Mouse (Mus musculus) Patski (cell line): Measurements from ENCODE around the gene Rab3gap2. TPM values are rescaled to one million over a fixed set of nuclear protein-coding genes. Genes with fewer than 3 reads are reported as not detected.
"Not testable (repeated sequence)": the region's sequence is repeated elsewhere in the genome, so short reads cannot be mapped to it uniquely, and the experiment has no call there.

ENCODE experiments used
- ATAC-seq: fragments of 100-300 bp; one replicate; pipeline ENCODE4 v1.8.0; 2021
- CTCF ChIA-PET: fragments of 350-600 bp; sonication (Branson Sonifier 250); formaldehyde crosslinking; loops from one replicate; lab custom pipeline; 2022; ENCODE audit warnings: inconsistent platforms; lab: Charles Lee
- POLR2A ChIA-PET: fragments of 350-600 bp; sonication (Branson Sonifier 250); formaldehyde crosslinking; loops from one replicate; lab custom pipeline; 2022; ENCODE audit warnings: antibody characterized with exemption, inconsistent platforms; lab: Charles Lee
- DNase-seq: peaks from one replicate; pipeline ENCODE4 v3.0.0-alpha.2; 2011; ENCODE audit warnings: low read depth, low spot score
- H3K27me3 ChIP-seq: fragments of 371-371 bp; one replicate; pipeline ENCODE4 v1.5.1; 2021
- CTCF ChIP-seq: fragments of 100-300 bp; IDR thresholded peaks from one replicate; pipeline ENCODE4 v1.5.1; 2021
- in situ Hi-C: fragments of 300-500 bp; cut with MboI; formaldehyde crosslinking; loops from 3 replicates; pipeline ENCODE4 v1.11.1; 2018; ENCODE audit warnings: low pct_unique_long_range_greater_than_20kb, mixed read lengths
- polyA plus RNA-seq: library from polyadenylated mRNA; unstranded; gene quantifications from one replicate; pipeline ENCODE4 v1.2.3, GENCODE M21; 2021

Rab3gap2 gene
- polyA plus RNA-seq, 1 experiment from 2014 or later, result 35.2 TPM

DNA sequence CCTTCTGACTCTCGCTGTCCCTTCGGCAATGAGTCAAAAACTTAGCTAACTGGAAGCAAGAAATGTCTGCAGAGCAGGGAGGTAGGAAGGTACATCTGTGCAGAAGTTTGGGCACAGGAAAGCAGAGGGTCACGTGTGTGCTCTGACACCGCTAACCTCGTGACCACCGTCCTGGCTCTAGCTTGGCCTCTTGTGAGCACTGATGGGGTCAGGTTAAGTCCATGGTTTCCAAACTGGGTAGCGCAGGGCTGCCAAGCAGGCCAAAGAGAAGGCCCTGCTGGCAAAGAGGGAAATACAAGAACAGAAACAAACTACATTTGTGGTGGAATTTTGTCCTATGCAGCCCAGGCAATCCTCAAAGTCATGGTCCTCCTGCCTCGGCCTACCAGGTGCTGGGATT is 94.6 kb downstream of the Rab3gap2 start:
- ChIA-PET POLR2A (no interaction called here), CTCF (no interaction called here)
- in situ Hi-C loops, result no loop called here
- DNase-seq, result no peak
- TF ChIP-seq CTCF, result no peak
- H3K27me3 ChIP-seq, result no peaks in the 10 kb centered on the region
- no peak for ATAC-seq

DNA sequence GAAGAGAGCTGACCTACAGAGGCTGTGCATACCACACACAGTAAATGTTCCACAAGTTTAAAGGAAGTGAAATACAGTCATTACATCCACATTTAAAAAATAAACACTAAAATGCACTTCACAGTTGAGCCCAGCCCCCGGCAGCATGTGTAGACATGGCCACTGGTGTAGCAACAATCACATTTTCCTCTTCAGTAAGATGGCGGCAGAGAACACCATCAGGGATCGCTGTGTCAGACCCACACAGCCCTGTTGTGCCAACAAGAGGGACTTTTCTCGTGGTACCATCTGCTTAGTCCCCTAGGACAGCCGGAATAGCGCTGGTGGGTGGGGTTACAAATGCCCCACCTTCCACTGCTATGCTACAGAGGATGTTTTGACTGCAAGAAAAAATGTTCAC is 98.9 kb downstream of the Rab3gap2 start:
- POLR2A ChIA-PET, result interaction anchor here (0.6 to 1.1 kb wide), 2 partner anchors 10 to 19 kb away, joined by 4 read pairs; no protein-coding TSS in a partner anchor
- ATAC-seq, result no peak
- in situ Hi-C loops, result no loop called here
- no peak for TF ChIP-seq CTCF
- no peaks in the 10 kb centered on the region for H3K27me3 ChIP-seq
- no peak for DNase-seq
- CTCF ChIA-PET, result interaction anchor here (1.6 kb wide), 1 partner anchor 15 kb away, joined by 3 read pairs; no protein-coding TSS in a partner anchor

DNA sequence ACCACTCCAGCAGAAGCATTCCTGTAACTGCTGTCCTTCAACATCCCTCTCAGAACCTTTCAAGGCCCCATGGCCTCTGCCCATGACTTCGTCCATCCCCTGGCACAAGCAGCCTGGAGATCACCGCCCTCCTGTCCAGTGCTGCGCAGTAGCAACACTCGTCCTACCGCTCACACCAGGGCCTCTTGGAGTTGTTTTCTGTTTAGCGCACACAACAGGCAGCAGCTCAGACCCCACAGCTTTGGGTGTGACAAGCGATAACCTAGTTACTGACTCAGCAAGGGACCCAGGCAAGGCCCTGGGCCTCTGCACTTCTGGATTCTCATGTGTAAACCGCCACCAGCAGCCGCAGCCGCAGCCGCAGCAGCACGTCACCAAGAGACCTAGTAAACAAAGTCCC is 102.9 kb downstream of the Rab3gap2 start:
- DNase-seq (no peak), ATAC-seq (no peak)
- ChIA-PET CTCF (no interaction called here), POLR2A (no interaction called here)
- TF ChIP-seq CTCF, result no peak
- H3K27me3 ChIP-seq, result no peaks in the 10 kb centered on the region
- in situ Hi-C loops, result no loop called here

DNA sequence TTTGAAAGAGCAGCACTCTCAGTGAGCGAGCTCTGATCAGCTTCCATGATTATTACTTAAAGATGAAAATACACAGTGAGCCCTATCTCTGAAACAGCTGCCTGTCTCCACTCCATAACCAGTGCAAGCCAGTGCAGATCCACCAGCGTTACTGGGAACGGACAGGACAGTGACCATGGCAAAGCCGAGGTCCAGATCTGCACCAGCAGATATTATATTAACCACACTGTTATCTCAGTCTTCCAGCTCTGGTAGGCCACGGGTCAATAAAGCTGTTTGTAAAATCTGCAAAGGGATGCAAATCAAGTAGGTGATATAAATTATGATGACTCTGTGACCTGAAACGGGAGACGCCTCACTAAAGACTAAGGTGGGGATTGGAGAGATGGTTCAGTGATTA is 103.7 kb downstream of the Rab3gap2 start:
- no peak for TF ChIP-seq CTCF
- in situ Hi-C loops, result no loop called here
- DNase-seq (no peak), ATAC-seq (no peak)
- ChIA-PET POLR2A (no interaction called here), CTCF (interaction anchor here (2.0 kb wide), 1 partner anchor 15 kb away, joined by 6 read pairs; no protein-coding TSS in a partner anchor)
- H3K27me3 ChIP-seq, result no peaks in the 10 kb centered on the region

DNA sequence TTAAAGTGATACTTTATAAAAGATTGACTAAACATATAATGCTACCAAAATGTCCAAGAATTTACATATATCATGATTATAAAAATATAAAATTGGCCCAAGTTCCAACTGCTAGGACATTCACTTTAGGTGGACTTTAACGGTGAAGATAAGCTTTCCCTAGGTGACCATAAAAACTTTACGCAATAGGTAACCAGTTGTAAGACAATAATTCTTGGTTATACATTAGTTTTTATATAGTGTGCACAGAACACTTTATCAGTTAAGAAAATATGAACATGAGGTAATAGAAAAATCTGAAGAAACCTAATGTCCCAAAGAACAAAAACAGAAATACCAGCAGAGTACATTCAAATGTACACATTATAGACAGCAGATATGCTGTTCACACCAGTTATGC is 104.4 kb downstream of the Rab3gap2 start:
- ATAC-seq, result no peak
- POLR2A ChIA-PET, result no interaction called here
- CTCF ChIA-PET, result interaction anchor here (1.0 to 2.0 kb wide), 2 partner anchors 9 to 14 kb away, joined by 3 to 6 read pairs; no protein-coding TSS in a partner anchor
- no peak for DNase-seq
- no peaks in the 10 kb centered on the region for H3K27me3 ChIP-seq
- in situ Hi-C loops, result no loop called here
- TF ChIP-seq CTCF, result no peak

DNA sequence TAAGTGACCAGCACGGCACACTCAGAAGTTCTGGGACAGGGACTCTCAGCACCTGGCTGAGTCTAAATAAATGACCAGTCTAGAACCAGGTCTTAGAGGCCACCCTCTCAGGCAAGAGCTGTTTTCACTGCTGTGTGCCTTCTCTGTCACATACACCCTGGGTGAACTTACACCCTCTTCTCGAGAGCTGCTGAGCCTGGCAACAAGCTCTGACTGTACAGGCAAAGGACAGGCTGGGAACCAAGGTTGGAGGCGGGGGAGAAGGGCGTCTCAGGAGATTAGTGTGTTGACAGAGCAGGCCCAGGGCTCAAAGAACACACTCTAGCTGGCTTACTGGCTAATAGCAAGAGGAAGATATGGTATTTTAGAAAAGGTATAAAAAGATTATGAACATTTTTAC is 105.0 kb downstream of the Rab3gap2 start:
- no peaks in the 10 kb centered on the region for H3K27me3 ChIP-seq
- CTCF ChIA-PET, result interaction anchor here (1.0 to 2.0 kb wide), 2 partner anchors 9 to 14 kb away, joined by 3 to 6 read pairs; no protein-coding TSS in a partner anchor
- POLR2A ChIA-PET, result no interaction called here
- ATAC-seq, result no peak
- no peak for DNase-seq
- TF ChIP-seq CTCF, result no peak
- in situ Hi-C loops, result no loop called here

DNA sequence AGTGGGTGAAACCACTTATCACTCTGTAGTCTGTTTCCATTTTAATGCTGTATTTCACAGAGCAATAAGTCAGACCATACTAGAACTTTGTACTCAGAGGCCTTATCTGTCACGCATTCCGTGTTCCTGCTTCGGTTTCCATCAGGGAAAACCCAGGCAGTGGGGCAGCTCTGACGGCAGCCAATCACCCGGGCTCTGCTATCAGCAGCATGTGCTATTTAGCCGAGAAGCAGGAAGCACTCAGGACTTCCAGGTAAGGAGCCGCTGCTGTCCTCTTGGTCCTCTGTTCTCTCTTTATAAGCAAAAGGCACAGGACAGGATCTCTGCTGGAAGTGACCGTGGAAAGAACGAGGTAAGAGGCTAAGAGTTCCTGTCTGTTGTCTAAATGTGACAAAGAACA is 108.0 kb downstream of the Rab3gap2 start:
- TF ChIP-seq CTCF, result no peak
- in situ Hi-C loops, result no loop called here
- POLR2A ChIA-PET, result interaction anchor here (1.1 kb wide), 1 partner anchor 10 kb away, joined by 4 read pairs; no protein-coding TSS in a partner anchor
- CTCF ChIA-PET, result interaction anchor here (1.4 to 3.4 kb wide), 2 partner anchors 12 to 15 kb away, joined by 5 to 10 read pairs; no protein-coding TSS in a partner anchor
- no peak for ATAC-seq
- no peaks in the 10 kb centered on the region for H3K27me3 ChIP-seq
- no peak for DNase-seq

DNA sequence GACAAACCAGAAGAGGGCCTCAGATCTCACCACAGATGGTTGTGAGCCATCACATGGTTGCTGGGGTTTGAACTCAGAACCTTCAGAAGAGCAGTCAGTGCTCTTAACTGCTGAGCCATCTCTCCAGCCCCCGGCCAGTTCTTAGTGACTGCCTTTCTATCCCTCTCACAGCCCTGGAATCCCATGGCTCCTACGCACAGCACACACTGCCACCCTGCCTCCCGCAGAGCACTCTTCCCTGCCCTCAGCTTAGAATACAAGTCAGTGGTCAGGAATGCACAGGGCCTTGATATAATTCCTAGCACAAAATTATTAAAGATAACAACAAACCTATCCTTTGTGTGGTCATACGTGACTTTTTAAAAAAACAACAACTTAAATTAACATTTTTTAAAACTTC is 110.6 kb downstream of the Rab3gap2 start:
- H3K27me3 ChIP-seq, result no peaks in the 10 kb centered on the region
- DNase-seq (no peak), ATAC-seq (no peak)
- no peak for TF ChIP-seq CTCF
- ChIA-PET CTCF (interaction anchor here (1.2 to 3.4 kb wide), 3 partner anchors 13 to 14 kb away, joined by 3 to 10 read pairs (median 5); no protein-coding TSS in a partner anchor), POLR2A (no interaction called here)
- in situ Hi-C loops, result no loop called here

DNA sequence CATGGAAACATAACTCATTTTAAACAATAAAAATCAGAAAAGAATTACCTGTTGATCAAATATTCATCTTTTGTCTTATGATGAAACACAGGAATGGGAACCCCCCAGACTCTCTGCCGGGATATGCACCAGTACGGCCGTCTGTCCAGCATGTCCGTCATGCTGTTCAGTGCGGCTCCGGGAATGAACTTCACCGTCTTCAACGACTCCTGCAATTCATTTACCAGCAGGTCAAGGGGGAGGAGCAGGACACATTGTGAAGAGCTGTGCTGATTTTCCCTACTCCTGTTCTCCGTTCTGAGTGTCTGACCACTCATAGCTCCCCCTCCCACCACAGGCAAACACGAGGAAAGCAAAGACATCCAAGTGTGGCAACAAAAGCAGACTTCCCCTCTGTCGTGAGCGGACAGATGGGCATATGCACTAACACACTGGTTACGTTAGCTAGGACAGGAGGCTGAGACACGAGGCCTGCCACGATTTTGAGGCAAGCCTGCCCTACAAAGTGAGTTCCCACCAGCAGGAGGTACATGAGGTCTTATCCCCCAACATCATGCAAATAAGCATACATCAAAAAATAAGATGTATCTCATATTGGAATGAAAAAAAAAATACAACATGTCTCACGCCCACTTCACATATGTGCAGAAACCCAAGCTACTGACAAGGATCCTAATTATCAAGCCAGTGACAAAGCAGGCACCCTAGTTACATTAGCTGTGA is 112.1 kb downstream of the Rab3gap2 start:
- ChIA-PET POLR2A (no interaction called here), CTCF (interaction anchor here (0.8 to 1.5 kb wide), 4 partner anchors 11 to 88 kb away, joined by 3 to 4 read pairs (median 3); no protein-coding TSS in a partner anchor)
- H3K27me3 ChIP-seq, result no peaks in the 10 kb centered on the region
- ATAC-seq (no peak), DNase-seq (no peak)
- no peak for TF ChIP-seq CTCF
- in situ Hi-C loops, result no loop called here

DNA sequence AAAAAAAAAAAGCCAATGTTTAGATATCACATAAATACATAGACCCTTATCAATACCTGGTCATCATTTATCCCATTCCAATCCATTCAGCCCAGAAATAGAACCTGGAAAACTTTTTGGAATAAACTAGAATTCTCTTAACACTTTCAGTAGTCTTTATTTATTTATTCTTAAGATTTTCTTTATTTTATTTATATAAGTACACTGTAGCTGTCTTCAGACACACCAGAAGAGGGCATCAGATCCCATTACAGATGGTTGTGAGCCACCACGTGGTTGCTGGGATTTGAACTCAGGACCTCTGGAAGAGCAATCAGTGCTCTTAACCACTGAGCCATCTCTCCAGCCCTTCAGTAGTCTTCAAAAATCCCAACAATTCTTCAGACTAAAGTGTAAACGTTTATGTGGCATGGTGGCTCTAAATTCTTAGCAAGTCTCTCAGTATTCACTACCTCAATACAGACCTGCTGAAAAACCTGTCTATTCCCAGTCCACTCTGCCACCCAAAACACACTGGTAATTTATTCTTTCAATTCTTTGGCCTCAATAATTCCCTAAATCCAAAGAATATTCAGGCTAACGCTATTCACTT is 123.9 kb downstream of the Rab3gap2 start:
- ChIA-PET CTCF (interaction anchor here (0.9 to 1.5 kb wide), 4 partner anchors 12 to 73 kb away, joined by 3 to 10 read pairs (median 4); no protein-coding TSS in a partner anchor), POLR2A (interaction anchor here (1.3 kb wide), 1 partner anchor 14 kb away, joined by 3 read pairs; no protein-coding TSS in a partner anchor)
- H3K27me3 ChIP-seq, DNase-seq, in situ Hi-C loops, ATAC-seq: not testable (repeated sequence)
